Mouse (Mus musculus): ENCODE results near the gene Klhl40.

Klhl40 gene

DNA sequence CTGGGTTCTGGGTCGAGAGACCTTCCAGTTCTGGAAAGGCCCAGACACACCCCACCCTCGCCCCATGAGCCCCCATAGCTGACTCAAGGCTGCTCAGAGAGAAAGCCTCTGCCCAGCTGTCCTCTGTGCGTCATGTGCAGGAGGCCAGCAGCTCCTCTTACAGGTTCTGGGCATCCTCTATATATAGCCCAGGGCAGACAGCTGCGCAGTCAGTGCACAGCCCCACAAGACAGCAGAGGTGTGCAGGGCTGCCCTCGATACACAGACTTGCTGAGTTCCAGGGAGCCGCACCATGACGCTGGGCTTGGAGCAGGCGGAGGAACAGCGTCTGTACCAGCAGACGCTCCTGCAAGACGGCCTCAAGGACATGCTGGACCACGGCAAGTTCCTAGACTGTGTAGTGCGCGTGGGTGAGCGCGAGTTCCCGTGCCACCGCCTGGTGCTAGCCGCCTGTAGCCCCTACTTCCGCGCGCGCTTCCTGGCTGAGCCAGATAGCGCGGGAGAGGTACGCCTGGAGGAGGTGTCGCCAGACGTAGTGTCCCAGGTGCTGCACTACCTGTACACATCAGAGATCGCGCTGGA is at the start of gene Klhl40:
Klhl40 (plus strand) TSS at position 124 of the 582 bp plus-strand sequence.
- DNase-seq (ENCODE audit: extremely low read depth, low read depth, low spot score): no peak

GRCm38 (mm10) chr9:121740490-121740889 is 36.9 kb upstream of the Klhl40 start:
- DNase-seq (ENCODE audit: extremely low read depth, low read depth, low spot score): no peak

DNA sequence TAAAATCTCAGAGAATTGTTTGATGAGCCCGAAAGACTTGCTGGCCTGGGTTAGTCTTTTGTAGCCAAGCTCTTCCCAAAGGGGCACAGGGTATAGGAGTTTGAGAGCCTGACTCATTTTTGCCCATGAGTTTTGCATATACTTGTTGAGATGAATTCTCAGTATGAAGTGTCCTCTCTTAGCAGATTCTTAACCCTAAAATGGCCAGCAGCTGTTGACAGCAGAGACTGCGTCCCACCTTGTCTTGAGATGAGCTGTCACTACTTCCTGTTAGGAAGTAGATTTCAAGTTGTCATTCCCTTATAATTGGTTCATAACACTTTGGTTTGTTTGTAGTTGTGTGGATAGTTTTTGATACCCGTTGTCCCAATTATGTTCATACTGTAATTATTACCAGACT is 36.2 kb upstream of the Klhl40 start:
- DNase-seq (ENCODE audit: extremely low read depth, low read depth, low spot score): no peak

DNA sequence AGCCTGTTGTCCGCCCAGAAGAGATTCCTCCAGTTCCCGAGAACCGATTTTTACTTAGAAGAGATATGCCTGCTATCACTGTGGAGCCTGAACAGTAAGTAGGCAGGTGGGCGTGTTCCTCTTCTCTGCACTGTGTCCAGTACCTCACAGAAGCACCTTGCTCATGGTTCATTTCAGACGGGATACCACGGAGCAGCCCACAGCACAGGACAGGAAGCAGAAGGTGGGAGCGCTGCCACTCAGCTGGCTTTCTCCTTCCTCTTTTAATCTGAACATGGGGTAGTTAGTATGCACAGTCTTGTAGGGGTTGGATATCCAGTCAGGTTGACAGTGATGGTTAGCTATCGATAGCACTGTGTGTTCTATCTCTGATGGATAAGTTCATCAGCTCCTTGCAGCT is 33.4 kb upstream of the Klhl40 start:
- no peak for DNase-seq (ENCODE audit: extremely low read depth, low read depth, low spot score)

GRCm38 (mm10) chr9:121752774-121753173 is 24.6 kb upstream of the Klhl40 start:
- no peak for DNase-seq (ENCODE audit: extremely low read depth, low read depth, low spot score)

DNA sequence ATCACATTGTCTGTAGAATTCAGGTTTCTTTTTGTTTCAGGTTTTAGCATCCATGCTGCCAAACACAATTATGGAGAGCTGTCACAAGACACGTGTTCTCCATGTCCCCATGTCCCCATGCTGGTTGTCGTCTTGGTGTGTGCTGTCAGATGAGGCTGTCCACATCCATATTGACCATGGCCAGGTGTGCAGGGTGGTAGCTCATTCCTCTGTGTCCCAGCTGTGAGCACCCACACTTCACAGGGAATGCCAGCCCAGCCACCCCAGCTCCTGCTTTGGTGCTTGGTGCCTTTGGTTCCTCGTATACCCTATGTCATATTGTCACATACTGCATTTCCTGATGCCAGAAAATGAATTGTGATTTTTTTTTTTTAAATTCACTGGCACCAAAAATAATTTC is 22.8 kb upstream of the Klhl40 start:
- DNase-seq (ENCODE audit: extremely low read depth, low read depth, low spot score): no peak

DNA sequence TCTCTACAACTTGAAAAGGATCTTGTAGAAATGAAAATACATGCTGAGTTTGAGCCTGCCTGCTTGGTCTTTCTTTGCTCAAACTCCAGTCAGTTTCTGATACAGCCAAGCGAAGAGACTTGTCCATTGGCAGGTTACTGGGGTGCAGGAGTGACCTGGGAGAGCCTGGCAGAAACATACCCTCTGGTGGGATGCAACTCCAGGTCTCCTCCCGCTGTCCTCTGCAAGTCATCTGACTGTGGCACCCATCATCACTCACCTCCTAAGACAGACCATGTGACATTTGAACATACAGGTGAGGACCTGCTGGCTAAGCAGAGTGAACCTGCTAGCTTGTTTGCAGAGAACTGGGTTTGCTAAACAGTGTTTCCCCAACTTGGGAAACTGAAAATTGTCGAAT is 20.6 kb upstream of the Klhl40 start:
- no peak for DNase-seq (ENCODE audit: extremely low read depth, low read depth, low spot score)

DNA sequence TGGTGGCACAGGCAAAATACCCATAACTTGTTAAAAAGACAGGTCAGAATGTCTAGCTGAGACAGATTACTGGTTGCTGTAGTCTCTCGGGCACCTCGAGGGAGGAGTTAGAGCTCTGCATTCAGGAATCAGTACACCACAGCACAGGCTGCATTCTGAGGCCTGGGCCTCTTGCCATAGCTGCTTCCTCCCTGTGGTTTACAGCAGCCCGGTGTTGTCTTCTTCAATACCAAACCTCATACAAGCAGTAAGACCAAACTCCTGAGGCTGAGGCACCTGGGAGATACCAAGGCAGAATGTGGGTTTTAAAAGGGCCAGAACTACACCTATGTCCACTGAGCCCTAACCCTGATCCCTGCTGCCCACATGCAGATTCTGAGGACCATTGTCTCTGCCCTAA is 20.0 kb upstream of the Klhl40 start:
- no peak for DNase-seq (ENCODE audit: extremely low read depth, low read depth, low spot score)

DNA sequence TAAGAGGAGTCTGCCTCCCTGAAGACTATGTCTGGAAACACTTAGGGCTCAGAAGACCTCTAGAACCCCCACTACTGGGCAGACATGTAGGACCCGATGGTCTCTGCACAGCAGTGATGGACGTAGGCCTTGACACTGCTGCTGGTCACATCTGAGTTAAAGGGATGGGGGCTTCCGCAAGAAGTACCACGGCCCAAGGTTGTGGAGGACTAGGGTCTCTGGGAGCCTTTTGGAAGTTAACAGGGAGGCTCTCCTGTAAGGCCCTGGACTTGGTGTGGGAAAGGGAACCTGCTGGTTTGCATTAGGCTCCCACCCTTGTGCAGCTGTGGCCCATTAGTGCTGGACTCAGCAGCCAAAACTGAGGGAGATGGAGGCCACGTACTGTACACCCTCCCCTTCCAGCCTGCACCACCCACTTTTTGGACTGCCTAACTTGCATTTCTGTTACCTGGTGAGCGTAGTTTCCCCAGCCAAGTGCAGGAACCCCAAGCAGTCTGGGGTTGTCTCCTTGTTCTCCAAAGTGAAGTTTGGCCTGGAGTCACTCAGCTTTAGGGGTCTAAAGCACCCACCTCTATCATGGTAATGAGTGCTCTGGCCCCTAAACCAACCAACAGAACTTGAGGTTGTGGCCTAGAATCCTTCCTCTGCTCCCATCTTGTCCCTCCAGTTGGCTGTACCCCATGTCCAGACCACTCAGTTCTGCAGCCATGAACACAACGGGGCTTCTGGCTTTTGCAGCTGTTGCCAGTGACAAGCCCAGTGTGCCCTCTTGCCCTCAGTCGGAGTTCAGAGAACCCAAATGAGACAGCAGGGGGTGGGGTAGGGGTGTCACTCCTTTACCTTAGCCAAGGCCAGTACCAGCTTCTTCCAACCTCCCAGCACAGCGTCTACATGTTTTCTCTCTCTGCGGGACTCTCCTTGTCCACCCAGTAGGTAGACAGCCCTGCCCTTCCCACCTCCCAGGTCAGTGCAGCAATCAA is 19.3 kb upstream of the Klhl40 start:
- DNase-seq (ENCODE audit: extremely low read depth, low read depth, low spot score): no peak

DNA sequence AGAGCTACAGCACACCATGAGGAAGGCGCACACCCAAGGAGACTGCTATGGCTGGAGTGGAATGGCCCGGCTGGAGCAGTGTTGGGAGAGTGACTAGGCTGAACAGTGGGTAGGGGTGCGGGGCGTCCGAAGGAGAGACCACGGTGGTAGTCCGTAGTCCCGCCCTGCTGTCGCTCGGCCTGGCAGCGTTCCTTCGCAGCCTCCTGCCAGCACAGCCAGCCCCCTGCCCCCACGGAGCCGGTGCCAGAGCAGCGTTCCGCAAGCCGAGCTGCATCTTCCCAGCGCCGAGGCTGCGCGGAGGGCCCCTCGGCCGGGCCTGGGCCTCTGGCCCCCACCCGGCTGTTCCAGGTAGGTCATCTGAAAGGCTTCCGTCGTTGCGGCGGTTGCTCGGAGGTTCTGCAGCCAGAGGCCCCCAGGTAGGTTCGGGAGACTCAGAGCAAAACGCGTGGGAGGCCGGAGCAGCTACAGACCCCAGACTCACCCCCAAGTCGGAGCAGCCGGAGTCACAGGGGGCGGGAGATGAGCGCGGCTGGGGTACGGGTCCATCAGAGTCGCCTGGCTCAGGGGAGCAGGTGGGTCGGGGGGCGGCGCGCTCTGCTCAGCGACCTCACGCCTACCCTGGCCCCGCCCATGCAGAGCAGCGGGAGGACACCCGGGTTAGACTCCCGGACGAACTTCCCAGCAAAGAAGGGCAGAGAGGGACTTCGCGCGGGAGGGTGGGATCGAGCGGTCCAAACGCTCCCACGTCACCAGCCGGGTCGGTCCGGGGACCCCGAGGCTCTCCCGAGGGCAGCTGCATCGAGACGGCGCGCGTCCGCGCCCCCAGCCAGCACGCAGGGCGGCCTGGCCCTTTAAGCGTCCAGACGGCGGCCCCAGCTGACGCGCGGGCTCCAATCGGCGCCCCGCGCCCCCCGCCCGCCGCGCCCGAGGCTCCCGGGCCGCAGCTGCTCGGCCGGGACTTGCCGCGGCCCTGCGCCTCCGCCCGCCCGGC is 18.0 kb upstream of the Klhl40 start, which contains the start of gene Zfp651:
Zfp651 (plus strand) TSS at position 240 of the 991 bp plus-strand sequence.
- DNase-seq (ENCODE audit: extremely low read depth, low read depth, low spot score): no peak

- no peak for DNase-seq (ENCODE audit: extremely low read depth, low read depth, low spot score)
These were observed 16.9 kb upstream of the Klhl40 start for GRCm38 (mm10) chr9:121760271-121761090.

DNA sequence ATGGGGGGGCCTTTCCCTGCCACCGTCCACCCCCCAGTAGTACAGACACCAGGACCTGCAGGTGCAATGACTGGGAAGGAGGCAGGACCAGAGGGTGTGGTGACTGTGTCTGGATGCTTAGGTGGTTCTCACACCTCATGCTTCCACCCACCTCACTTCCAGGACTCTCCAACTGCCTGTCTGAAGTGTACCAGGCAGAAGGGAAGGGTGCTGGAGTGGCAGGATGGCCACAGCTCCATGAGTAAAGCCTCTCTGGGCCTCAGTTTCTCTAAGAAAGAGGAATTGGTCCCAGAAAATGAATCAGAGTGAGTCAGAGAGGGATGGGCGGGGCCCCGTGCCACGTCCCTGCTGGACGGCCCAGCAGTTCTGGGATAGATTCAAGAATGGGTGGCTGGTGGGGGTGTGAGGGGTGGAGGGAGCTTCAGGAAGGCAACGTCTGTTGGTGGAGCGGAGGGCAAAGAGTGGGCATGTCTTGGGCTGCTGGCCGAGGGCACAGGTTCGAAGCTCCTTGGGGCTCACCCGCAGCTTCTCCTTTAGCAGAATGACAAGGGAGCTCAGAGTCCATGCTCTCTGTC is 16.2 kb upstream of the Klhl40 start:
- no peak for DNase-seq (ENCODE audit: extremely low read depth, low read depth, low spot score)

DNA sequence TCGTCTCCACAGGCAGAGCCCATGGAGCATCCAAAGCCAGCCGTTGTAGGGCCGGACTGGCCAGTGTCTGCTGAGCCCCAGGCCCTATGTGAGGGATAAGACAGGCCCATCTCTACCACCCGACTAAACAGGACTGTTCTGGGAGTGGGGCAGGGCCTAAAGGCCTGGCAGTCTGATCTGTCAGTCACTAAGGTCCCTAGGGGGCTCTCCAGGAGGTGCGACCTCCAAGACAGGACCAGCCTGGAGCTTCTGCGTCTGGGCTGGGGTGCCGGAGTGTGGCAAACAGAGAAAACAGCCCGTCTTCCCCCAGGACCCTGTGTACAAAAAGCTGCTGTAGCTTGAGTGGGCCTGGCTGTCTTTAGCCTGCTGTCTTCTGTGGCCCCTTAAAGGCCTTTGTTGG is 15.6 kb upstream of the Klhl40 start:
- DNase-seq (ENCODE audit: extremely low read depth, low read depth, low spot score): no peak

DNA sequence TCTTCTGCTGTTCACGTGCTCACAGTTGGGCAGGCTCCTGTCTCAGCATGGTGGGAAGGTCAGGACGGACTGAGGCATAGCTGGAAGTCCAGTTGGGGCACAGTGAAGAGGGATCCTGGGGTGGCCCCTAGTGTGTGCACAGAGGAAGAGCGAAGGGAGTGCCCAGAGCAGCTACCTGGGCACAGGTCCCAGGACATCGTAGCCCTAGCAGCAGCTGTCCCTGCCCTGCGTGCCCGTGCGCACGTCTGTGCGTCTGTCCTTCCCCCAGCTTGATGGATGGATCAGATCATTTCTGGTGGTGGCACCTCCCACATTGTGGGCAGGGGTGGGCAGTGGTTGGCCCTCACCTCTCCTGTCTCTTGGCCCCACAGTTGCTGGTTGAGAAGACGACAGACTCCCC is 15.2 kb upstream of the Klhl40 start:
- no peak for DNase-seq (ENCODE audit: extremely low read depth, low read depth, low spot score)

DNA sequence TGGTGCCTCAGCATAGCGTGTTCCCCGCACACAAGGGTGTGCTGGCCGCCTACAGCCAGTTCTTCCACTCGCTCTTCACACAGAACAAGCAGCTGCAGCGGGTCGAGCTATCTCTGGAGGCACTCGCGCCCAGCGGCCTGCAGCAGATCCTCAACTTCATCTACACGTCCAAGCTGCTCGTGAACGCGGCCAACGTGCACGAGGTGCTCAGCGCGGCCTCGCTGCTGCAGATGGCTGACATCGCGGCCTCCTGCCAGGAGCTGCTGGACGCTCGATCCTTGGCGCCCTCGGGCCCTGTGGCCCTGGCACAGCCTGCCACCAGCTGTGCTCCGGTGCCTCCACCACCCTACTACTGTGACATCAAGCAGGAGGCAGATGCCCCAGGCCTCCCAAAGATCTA is 14.6 kb upstream of the Klhl40 start:
- no peak for DNase-seq (ENCODE audit: extremely low read depth, low read depth, low spot score)

DNA sequence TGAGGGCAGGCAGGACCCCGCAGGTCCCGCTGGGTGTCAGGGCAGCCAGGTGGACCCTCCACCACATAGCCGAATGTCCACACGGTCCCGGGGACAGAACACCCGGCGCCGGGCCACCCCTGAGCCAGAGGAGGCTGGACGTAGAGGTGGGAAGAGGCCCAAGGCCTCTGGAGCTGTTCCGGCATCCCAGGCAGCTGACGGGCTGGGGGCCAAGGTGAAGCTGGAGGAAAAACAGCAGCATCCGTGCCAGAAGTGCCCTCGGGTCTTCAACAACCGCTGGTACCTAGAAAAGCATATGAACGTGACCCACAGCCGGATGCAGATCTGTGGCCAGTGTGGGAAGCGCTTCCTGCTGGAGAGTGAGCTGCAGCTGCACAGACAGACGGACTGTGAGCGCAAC is 13.7 kb upstream of the Klhl40 start:
- DNase-seq (ENCODE audit: extremely low read depth, low read depth, low spot score): no peak

GRCm38 (mm10) chr9:121765166-121765855 is 12.1 kb upstream of the Klhl40 start:
- no peak for DNase-seq (ENCODE audit: extremely low read depth, low read depth, low spot score)

DNA sequence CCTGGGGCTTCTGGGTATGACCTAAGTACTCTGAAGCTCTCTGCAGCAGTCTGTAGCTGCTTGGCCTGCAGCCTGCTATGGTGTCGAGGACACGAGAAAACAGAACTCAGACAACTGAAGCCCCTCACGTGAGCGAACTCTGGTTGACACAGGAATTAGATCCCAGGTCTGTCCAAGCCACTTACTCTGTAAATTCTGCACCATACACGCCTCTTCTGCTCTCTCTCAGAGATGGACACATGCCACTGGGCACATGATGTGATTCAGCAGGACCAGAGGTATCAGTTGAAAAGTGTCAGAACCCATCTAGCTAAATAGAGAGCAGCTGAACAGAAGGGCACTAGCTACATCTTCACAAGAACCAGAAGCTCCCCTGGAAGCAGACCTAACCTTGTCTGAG is 5.0 kb upstream of the Klhl40 start:
- no peak for DNase-seq (ENCODE audit: extremely low read depth, low read depth, low spot score)

GRCm38 (mm10) chr9:121775951-121776350 is 1.5 kb upstream of the Klhl40 start:
- DNase-seq (ENCODE audit: extremely low read depth, low read depth, low spot score): no peak

All from fat pad, adult 2 months (tissue).